Mouse (Mus musculus): Measurements from ENCODE around the gene Prickle2.

Prickle2 gene

DNA sequence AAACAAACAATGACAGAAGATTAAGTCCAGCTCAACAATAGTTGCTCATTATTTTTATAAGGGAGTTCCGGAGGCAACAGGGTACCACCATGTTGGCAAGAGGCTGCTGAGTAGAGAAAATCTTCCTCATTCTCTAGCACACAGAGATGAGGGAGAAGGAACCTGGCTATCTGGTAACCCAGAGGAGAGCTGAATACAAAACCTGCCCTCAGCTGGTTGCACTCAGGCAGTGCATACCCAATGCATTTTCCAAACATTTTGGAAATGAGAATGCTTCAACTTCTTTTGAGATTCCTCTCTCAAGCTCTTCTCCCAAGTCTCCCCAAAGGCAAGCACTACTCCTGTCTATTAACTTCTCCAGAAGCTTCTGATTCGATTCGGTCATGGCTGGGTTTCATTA is 36.3 kb downstream of the Prickle2 start:
- no peak for DNase-seq (ENCODE audit: low read depth in 2 of 2, low spot score in 2 of 2)

DNA sequence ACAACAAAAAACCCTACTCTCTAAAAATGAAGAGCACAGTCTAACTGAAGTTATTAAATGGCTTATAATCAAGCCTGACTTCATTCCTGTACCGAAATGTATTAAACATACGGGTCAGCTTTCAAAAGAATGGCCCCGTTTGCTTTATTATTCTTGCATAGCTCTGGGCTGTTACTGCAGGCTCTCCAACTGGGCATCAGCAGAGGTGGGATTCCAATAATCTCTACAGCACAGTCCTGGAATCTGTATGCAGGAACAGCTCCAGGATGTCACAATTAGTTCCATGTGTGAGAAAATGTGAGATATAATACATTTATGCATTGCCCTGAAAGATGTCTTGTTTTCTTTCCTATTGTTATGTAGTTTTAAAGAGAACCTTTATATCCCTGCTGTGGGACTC is 38.4 kb downstream of the Prickle2 start:
- no peak for DNase-seq (ENCODE audit: low read depth in 2 of 2, low spot score in 2 of 2)

DNA sequence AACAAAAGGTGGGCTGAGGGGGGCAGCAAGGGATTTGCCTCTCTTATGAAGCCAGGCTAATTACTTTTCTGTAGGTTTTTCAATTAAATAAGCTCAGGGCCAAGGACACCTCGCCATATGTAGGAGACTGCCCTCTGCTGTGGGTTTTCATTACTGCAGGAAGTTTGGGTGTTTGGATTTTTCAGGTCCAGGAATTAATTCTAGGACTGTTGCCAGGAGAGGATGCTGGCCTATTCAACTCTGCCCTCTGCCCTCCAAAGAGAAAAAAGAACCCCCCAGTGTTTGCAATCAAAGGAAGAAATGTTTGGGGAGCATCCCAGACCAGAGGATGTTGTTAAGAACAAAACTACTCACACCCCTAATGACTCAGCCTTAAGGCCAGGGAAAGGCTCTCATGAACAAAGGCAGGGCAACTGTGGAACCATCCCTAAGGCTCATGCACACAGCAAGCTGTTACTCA is 40.4 kb downstream of the Prickle2 start:
- no peak for DNase-seq (ENCODE audit: low read depth in 2 of 2, low spot score in 2 of 2)

DNA sequence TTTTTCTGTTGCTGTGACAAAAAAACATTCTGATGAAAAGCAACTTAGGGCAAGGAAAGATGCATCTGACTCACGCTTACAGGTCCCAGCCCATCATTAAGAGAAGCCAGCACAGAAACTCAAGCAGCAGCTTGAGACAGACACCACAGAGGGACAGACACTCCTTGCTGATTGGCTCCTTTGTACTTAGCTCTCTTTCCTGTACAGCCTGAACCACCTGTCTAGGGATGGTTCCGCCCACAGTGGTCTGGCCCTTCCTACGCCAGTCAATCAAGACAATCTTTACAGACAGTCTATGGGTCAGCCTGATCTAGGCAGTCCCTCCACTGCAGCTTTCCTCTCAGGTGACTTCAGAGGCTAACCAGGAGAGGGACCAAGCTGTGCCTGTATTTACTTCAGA is 42.1 kb downstream of the Prickle2 start:
- DNase-seq (ENCODE audit: low read depth in 2 of 2, low spot score in 2 of 2) = no peak

DNA sequence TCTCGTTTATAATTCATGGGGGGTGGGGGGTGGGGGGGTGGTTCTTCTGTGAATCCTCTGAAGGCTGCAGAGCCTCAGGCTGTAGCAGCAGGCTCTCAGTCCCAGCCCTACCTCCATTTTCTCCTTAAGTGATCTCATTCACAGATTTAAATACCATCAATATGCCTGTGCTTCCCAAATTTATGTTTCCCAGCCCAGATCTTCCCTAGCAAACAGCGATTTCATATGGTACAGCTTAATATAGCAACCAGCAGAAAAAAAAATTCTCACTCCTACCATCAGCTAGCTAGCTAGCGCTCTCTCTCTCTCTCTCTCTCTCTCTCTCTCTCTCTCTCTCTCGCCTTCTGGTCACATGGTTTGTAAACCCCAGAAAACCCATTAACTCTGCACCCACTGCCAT is 42.5 kb downstream of the Prickle2 start:
- no peak for DNase-seq (ENCODE audit: low read depth in 2 of 2, low spot score in 2 of 2)

DNA sequence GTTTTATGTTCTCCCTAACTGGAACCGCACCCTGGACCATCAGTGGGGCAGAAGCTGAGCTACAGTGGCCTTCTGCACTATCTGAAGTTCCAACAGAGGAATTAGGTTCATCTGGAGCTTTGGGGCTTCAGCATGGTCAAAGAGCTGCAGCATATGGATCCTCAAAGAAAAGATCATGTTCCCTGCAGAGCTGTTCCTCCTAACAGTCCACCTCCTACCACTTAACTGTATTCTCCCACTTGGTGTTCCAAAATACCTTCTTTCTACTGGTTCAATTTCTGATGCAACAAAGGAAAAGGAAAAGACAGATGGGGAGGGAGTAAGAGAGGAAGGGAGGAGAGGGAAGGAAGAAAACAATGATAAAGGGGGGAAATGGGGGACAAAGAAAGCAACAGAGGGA is 56.9 kb downstream of the Prickle2 start:
- no peak for DNase-seq (ENCODE audit: low read depth in 2 of 2, low spot score in 2 of 2)

DNA sequence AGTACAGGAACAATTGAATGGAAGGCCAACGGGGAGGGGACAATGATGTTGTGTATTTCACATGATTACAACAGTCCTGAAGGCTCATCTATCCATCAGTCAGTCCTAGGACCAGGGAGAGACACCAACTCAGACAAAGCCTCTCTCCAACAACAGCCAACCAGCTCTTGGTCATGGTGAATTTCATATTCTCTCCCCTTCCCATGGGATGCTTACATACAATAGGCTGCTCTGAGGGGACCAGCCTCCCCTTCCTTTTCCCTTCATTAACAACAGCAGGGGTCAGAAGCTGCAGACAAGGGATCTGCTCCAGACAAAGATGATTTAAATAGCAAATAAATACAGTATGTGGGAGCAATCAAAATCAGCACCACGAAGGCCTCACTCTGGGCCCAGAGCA is 57.4 kb downstream of the Prickle2 start:
- DNase-seq (ENCODE audit: low read depth in 2 of 2, low spot score in 2 of 2) = no peak

DNA sequence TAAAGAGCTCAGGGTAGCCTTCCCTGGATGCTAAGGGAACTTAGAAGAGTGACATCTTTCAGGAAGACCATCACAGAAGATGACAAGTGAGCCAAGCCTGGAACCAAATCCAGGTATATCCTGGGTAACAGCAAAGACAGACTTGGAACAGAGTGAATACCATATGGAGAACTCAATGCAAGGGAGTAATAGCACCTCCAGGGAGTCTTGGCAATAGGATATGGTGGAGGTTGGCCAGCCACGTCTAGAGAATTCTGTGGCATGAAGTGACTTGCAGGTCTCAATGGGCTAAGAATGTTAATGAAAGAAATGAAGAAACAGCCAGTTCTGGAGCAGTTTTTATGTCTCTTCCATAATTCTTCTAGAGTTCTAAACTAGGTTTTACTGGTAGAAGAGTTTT is 63.0 kb downstream of the Prickle2 start:
- DNase-seq (ENCODE audit: low read depth in 2 of 2, low spot score in 2 of 2) = no peak

DNA sequence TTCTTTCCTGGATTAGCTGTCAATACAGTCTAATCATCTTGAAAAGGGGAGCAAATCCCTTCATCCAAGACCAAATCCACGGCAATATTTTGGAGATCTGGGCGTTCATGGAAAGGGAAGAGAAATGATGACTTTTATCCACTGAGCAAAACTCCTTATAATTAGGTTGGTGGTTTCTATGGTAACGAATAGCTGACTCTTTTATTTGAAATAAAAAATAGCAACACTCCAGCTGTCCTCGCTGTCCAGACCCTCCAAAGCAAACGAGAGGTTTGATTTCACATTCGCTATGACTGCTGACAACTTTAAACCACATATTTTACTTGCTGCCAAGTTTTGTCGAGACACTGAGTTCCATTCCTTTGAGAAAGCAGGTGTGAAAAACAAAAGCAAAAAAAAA is 64.0 kb downstream of the Prickle2 start:
- no peak for DNase-seq (ENCODE audit: low read depth in 2 of 2, low spot score in 2 of 2)

DNA sequence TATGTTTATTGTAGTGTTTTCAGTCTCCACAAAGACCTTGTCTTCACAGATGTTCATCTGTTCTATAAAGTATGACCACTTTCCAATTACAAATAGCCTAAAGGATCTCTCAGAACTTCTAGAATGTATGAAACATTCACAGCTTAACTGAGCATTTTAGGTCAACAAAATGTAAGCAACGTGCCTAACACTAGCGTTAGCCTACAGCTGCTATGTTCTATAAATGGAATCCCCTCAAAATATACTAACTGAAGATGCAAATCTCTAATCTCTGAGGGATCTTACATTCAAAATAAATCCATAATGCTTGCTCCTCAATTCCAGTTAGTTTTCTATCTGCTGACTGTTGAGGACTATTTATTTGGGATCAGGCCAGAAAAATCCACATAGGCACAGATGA is 65.1 kb downstream of the Prickle2 start:
- DNase-seq (ENCODE audit: low read depth in 2 of 2, low spot score in 2 of 2) = no peak

DNA sequence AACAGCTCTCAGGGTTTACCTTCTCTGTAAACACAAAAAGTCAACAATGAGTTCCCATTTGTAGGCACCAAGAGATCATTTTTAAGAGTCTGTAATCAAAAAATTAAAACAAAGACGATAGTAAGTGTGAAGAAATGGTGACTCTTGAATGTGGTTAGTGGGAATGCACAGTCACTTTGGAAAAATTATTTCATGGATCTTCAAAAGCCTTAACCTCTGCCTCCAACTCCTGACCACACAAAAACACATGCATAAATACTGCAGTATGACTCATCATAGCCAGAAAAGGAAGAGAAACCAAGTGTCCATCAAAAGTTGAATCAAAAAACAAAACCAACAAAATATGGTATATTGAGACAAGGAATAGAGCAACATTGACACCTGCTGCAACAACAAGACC is 69.5 kb downstream of the Prickle2 start:
- DNase-seq (ENCODE audit: low read depth in 2 of 2, low spot score in 2 of 2) = no peak

DNA sequence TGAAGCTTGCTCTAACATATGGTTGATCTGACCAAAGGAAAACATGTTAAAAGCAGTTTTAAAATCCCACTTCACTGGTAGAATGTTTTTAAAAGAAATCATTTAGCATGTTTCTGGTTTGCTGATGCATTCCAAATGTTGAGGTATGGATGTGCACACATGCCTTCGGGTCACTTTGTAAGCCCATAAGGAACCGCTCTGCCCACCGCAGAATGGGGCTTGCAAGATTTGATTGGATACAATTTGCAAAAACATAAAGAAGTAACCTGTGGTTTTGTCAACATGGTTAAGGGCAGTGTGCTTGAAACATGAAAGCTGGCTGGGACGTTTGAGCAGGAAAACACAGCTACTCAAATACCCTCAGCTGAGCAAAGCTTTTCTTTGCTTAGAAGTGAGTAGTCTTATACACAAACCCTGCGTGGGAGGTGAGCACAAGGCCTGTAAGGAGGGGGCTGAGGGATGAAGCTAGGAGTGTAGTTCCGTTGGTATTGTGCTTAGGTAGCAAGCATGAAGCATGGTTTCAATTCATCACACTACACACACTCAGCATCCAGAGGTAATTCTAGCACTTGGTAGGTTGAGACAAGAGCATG is 71.0 kb downstream of the Prickle2 start:
- DNase-seq (ENCODE audit: low read depth in 2 of 2, low spot score in 2 of 2) = no peak

DNA sequence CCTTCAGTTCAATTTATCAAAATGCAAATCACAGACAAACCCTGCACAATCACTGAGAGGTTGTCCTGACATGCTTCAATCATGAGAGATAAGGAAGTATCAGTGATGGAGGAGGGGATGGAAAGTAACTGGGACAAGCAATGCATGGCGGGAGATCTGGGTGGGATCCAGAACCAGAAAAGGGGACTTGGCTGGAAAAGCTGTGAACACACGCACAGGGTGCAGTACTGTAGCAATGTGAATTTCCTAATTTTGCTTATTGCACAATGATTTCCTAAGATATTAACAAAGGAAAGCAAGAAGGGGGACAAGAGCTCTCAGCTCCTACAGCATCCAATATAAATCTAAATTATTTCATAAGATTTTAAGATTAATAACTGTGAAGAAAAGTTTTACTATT is 75.0 kb downstream of the Prickle2 start:
- no peak for DNase-seq (ENCODE audit: low read depth in 2 of 2, low spot score in 2 of 2)

DNA sequence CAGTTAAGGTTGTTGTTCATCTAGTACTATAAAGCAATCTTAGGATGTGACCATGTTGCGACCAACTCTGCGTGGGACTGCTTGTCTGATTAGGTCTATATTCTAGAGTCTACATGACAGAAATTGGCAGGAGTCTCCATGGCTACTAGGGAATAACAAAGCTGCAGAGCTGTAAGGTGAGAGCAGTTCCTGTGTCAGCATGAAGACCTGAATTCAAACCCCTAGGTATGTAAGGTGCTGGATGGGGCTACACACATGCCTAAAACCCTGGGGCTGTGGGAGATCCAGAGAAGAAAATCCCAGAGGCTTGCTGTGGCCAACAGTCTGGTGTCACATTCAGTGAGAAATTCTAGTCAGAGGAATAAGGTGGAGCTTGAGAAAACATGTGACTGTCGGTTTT is 78.2 kb downstream of the Prickle2 start:
- no peak for DNase-seq (ENCODE audit: low read depth in 2 of 2, low spot score in 2 of 2)

DNA sequence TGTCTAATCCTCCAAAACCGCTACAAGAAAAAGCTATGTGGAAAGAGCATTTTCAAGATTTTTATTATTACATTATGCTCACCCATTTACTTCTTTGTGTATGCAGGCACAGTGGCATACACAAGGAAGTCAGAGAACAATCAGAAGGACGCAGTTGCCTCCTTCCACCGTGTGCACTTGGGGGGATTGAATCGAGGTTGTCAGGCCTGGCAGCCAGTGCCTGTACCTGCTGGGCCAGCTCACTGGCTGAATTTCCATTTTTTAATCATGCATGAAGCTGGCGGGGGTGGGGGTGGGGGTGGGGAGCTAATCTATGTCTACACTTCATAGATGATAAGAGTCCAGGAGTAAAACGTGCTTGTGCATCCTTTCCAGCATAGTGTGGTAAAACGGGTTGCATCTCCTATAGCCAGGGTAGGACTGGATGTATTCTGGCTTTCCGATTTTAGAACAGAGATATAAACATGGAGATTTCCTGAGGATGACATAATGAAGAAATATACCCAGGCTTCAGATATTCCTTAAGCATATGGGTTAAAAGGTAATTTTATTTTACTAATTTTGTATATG is 78.8 kb downstream of the Prickle2 start:
- DNase-seq (ENCODE audit: low read depth in 2 of 2, low spot score in 2 of 2) = no peak

DNA sequence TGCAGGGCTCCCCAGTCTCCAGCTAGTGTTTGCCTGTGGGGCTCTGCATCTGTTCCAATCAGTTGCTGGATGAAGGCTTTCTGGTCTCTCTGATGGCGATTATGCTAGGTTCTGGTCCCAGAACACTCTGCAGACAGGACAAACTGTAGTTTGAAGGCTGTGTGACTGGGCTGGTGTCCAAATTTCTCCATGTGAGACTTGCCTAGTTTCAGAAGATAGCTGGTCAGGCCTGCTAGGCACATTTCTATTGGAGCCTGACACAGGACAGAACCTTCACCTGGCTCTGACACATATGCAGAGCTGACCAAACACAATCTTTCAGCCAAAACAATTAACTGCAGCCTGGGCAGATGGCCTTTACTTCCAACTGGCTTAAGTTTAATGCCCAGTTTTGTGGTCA is 80.0 kb downstream of the Prickle2 start:
- DNase-seq (ENCODE audit: low read depth in 2 of 2, low spot score in 2 of 2) = no peak

DNA sequence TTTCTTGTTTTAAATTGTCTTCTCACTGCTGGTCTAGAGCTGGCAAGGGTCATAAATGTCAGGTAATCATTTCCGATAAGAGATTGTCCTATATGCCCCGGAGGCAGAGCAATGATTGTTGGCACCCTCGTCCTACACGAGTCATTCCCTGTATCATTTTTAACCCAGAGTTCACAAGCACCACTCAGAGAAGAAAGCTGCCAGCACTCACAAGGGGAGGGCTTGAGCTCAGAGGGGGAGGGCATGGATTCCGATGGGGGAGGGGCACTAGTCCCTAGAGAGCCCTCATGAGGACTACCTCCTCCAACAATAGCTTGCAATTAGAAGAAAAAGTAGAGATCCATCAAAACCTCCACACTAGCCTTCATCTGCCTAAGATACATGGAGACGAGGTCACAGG is 81.6 kb downstream of the Prickle2 start:
- DNase-seq (ENCODE audit: low read depth in 2 of 2, low spot score in 2 of 2) = no peak

DNA sequence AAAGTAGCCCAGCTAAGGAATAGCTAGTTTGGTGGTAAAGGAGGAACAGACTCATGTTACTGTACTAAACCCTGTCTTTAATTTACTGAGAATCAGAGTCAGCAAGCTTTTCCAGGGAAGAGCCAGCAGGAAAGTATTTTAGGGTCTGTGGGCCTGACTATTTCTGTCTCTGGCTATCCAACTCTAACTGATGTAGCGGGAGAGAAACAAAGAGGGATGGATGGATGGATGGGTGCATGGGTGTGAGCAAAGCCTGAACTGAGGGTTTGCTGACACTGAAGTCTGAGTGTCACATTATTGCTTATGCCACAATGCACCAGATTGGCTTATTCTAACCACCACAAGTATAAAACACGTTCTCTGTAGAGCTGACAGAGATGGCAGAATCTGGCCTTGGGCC is 88.8 kb downstream of the Prickle2 start:
- no peak for DNase-seq (ENCODE audit: low read depth in 2 of 2, low spot score in 2 of 2)

DNA sequence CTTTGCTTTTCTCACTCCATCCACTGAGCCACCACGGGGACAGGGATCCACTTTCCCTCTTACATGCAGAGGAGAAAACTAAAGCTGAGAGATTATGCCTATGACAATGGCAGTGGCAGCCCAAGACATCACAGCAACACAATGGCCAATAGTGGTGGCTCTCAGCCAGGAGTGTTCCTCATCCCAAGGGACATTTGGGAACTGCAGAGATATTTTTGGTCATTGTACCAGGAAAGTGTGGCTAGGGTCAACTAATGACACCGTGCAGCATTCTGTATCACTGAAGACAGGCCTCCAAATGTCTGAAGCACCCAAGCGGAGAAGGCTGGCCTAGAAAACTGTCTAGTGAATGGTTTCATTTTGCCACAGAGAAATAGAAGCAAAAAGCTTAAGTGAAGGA is 91.2 kb downstream of the Prickle2 start:
- DNase-seq (ENCODE audit: low read depth in 2 of 2, low spot score in 2 of 2) = no peak

DNA sequence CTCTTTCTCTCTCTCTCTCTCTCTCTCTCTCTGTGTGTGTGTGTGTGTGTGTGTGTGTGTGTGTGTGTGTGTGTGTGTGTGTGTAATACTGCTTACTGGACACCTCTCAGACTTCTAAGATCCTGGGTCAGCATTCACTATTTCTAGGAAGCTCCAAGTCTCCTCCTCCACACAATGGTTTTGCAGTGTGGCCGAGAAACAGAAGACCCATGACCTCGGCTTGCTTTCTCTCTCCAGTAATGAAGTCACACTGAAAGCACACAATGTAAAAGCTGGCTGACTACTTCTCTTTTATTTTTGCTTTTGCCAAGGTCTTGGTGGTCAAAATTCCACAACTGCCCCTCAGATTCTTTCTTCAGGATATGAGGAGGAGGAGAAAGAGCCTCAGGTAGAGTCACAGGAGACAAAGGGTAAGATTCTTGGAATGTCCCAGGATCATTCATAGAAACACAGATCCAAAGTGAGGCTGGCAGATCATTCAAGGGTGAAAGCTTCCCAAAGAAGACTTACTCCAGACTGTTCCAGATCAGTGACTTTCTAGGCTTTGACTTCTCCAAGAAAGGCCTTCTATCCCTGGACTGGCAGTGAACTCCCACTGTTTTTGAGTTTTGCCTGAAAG is 93.7 kb downstream of the Prickle2 start:
- no peak for DNase-seq (ENCODE audit: low read depth in 2 of 2, low spot score in 2 of 2)

DNA sequence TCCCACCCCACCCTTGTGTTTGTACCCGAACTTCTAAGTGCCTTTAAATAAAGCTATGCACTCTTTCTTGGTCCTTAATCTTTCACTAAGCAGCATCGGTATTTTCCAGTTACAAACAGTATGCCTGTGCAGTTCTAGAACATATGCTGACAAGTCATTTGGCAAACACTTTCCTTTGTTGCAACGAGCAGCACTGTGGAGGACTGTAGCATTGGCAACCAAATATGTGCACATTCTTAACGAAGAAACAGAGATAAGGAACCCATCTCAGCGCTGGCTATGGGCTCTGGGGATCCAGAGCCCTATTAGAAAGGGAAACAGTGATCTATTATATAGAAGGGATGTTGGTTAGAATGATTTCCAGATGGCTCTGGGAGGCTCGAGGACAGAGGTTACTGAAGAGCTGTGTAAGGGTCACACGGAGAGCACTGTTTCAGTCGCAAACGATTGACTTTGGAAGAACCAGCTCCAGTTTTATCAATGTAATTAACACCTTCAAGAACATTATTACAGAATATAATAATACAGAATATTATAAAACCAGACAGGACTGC is 96.2 kb downstream of the Prickle2 start:
- DNase-seq (ENCODE audit: low read depth in 2 of 2, low spot score in 2 of 2) = no peak

DNA sequence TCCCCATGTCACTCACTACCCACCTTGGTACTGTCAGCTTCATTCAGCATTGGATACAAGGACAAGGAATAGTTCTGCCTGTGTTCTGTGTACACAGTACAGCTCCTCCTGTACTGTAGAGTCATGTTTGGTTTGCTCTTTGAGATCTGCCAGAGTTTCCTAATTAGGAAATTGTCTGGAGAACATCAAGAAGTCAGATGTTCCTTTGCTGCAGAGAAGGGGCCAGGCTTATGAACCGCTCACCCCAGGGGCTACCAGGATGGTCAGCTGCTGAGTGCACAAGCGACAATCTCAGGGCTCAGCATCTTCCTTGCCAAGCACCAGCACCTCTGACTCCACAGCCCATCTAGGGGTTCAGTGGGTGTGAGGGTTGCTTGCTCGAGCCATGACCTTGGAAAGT is 96.9 kb downstream of the Prickle2 start:
- DNase-seq (ENCODE audit: low read depth in 2 of 2, low spot score in 2 of 2) = no peak

DNA sequence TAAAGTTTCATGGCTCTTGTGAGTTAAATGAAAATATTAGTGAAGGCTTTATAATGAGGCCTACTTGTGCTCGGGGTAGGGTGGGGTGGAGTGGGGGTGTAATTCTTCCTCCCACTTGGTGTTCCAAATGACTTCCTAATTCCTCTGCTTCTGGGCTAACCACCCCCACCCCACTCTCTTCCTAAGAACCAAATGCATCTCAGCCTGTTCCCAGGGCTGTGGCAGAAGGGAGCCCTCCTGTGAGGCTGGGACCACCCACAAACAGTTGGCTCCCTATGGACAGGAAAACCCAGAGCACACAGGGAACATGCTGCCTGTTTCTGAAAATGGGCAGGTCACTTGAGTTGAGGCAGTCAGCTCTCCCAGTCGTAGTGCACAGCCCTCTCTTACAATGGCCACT is 100.8 kb downstream of the Prickle2 start:
- DNase-seq (ENCODE audit: low read depth in 2 of 2, low spot score in 2 of 2) = no peak

Measured in CD8-positive naive resting alpha-beta T cell, adult 2 months (primary cell).